Mouse (Mus musculus) megakaryocyte, embryonic 14.5 days (primary cell): ENCODE results near the gene Serpina3k.
"Not testable (repeated sequence)": the region's sequence is repeated elsewhere in the genome, so short reads cannot be mapped to it uniquely, and the experiment has no call there.

Experiments used
- FLI1 ChIP-seq: IDR thresholded peaks from 2 replicates; pipeline ENCODE4 v1.6.1; 2012; ENCODE audit warnings: low read length, inconsistent platforms, mixed read lengths
- GATA1 ChIP-seq: IDR thresholded peaks from 3 replicates; pipeline ENCODE4 v1.6.1; 2012; ENCODE audit warnings: mixed read lengths, low read length, inconsistent platforms, borderline replicate concordance

DNA sequence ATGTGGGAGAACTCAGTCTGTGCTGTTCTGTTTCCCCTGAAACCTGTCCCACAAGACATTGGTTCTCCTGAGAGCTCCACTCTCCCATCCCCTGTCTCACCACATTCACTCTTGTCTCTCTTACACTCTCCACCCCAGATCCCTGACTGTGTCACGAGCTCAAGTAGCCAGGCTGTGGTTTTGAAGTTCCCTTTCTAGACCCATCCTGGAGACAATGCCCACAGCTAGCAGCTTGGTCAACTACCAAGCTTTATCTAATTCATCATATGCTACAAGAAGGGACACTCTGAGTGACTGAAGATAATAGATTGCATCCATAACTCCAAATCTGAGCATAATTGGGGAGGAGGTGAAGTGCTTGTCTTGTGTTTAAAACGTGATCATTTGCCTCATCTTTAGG lies 52.8 kb downstream of the Serpina3k start:
- TF ChIP-seq GATA1, FLI1: not testable (repeated sequence)
